Mouse (Mus musculus) liver, postnatal 0 days (tissue): ENCODE measurements around the gene Tmem121. TPM values are rescaled to one million over a fixed set of nuclear protein-coding genes. Genes with fewer than 3 reads are reported as not detected.

Experiments
- ATAC-seq: fragments of 200-750 bp; cut with Nextera tagmentation; 2 replicates; pipeline ENCODE4 v1.8.0; 2017; ENCODE audit warnings: mild to moderate bottlenecking, moderate library complexity
- DNase-seq: peaks from one replicate; pipeline ENCODE4 v3.0.0-alpha.2; 2016
- H3K27ac ChIP-seq: fragments of 300-500 bp; sonication (generic); 2 replicates; pipeline ENCODE4 v1.5.1; 2014; ENCODE audit warnings: antibody characterized with exemption, moderate library complexity, mild to moderate bottlenecking, low read depth
- H3K27me3 ChIP-seq: fragments of 300-500 bp; sonication (generic); 2 replicates; pipeline ENCODE4 v1.6.1; 2014; ENCODE audit warnings: low read length, control low read depth, mixed read lengths; ENCODE audit not compliant: insufficient read depth
- H3K36me3 ChIP-seq: fragments of 300-500 bp; sonication (generic); replicated peaks from 2 replicates; pipeline ENCODE4 v1.6.1; 2014; ENCODE audit warnings: mild to moderate bottlenecking, control low read depth, low read length, moderate library complexity, mixed read lengths; ENCODE audit not compliant: insufficient read depth
- H3K4me1 ChIP-seq: fragments of 300-500 bp; sonication (generic); 2 replicates; pipeline ENCODE4 v1.6.1; 2014; ENCODE audit warnings: antibody characterized with exemption, mild to moderate bottlenecking, control low read depth; ENCODE audit not compliant: insufficient read depth
- H3K4me2 ChIP-seq: fragments of 300-500 bp; sonication (generic); 2 replicates; pipeline ENCODE4 v1.6.1; 2014; ENCODE audit warnings: low read depth, mild to moderate bottlenecking, low read length, moderate library complexity, mixed read lengths
- H3K4me3 ChIP-seq: fragments of 300-500 bp; sonication (generic); 2 replicates; pipeline ENCODE4 v1.5.1; 2014; ENCODE audit warnings: low read depth, low read length
- H3K9ac ChIP-seq: fragments of 300-500 bp; sonication (generic); replicated peaks from 2 replicates; pipeline ENCODE4 v1.6.1; 2014; ENCODE audit warnings: mild to moderate bottlenecking, moderate library complexity
- H3K9me3 ChIP-seq: fragments of 300-500 bp; sonication (generic); 2 replicates; pipeline ENCODE4 v1.6.1; 2016; ENCODE audit warnings: mild to moderate bottlenecking, control low read depth, low read length, mixed read lengths
- CTCF ChIP-seq: sonication (generic); IDR thresholded peaks from 2 replicates; pipeline ENCODE4 v1.5.1; 2016; ENCODE audit warnings: antibody characterized with exemption, low read depth
- EP300 ChIP-seq: IDR thresholded peaks from 2 replicates; pipeline ENCODE4 v1.6.1; 2016; ENCODE audit warnings: antibody characterized with exemption, low read depth, mild to moderate bottlenecking
- WGBS: fragments of 180-500 bp; shearing (Covaris S2); extraction: QIAGEN DNeasy Blood & Tissue Kit; methylation state at CpG from one replicate; pipeline ENCODE4 v1.1.7; 2014; ENCODE audit not compliant: insufficient replicate concordance; 5-methylcytosine and 5-hydroxymethylcytosine counted together
- polyA plus RNA-seq: library from polyadenylated mRNA; unstranded; fragments of >200 nt; fragmentation: Nextera tagmentation; extraction: Ambion mirVana; gene quantifications from 2 replicates; pipeline ENCODE4 v1.2.1, GENCODE M21; 2015

The Tmem121 gene
- polyA plus RNA-seq, 1 experiment from 2014 or later = 0.21 TPM

DNA sequence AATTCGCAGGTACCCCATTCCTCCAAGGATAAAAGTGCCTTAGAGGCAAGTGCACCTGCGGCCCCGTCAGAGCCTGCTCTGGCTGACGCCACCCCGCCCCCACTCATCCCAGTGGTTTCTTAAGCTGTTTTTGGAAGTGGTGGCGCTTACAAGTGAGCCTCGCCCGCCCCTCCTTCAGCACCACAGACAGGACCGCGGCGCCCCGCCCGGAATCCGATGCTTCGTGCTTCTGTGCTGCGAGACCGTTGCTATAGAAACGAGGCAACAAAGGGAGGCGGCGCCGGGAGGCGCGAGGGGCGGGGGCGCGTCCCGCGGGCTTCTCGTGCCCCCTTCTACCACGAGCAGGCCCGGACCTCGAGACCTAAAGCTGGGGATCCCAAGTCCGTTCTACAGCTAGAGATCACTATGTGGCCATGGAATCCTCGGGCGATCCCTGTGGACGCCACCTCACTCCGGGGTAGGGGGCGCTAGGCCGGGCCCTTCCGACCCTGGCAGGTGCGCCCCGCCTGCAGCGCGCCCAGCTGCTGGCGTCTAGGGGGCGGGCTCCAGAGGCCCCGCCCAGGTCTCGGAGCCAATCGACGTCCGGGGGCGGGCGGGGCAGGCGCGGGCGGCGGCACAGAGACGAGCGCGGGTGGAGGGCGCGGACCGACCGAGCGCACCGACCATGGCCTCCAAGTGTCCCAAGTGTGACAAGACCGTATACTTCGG is 45.7 kb upstream of the Tmem121 start, which contains the start of gene Crip2:
Gene Crip2 (plus strand): TSS at position 329 of the 708 bp plus-strand sequence.
- peaks cover 31% of the 10 kb centered on the region for H3K27me3 ChIP-seq
- H3K27ac ChIP-seq = peak within 1 kb of the TSS; percentile 74
- peaks cover 29% of the 10 kb centered on the region for H3K4me1 ChIP-seq
- under 1% methylated on average over 56 of the region's 68 CpGs for WGBS
- H3K9ac ChIP-seq = peak within 1 kb of the TSS; percentile 56
- peak; percentile 46; the same call in 1 of the 2 replicates for TF ChIP-seq CTCF
- no peak for TF ChIP-seq EP300
- H3K36me3 ChIP-seq = peaks cover 24% of the 10 kb centered on the region
- peak; percentile 88 for DNase-seq
- H3K9me3 ChIP-seq = no peaks in the 10 kb centered on the region
- ATAC-seq = peak; percentile 87
- H3K4me2 ChIP-seq = peak within 1 kb of the TSS; percentile 87
- peak within 1 kb of the TSS; percentile 50 for H3K4me3 ChIP-seq

DNA sequence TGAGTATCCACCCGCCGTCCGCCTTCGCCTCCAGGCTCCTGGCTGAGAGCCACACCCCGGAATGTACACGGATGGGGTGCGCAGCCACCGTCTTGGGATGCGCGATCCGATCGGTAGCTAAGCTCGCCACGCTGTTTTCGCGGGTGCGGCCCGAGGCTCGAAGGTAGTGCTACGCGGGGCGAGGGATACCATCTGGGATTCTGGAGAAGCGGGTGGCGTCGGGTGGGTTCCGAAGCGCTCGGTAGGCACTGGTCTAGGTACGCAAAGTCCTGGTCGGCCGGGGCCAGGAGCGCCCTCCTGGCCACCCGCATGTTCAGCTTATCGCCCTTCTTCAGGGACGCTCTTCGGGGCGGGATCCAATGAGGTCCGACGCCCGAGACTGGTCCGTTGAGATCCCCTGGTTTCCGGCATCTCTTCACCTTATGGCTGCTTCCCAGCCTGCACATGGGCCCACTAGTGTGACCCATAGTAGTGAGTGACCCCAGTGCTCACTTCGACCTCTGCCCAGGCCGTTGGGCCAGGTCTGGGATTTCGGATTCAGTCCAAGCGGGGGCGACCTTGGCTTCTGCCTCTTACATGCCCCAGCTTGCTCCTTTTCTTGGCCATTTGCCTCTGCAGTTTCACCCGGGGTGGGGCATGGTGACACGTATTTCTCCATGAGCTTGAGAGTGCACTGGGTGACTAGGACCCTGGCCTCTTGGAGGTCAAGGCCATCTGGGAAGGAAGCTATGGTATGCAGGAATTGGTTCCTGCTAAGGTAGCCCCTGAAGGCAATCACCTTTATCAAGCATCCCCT is 44.9 kb upstream of the Tmem121 start:
- peaks cover 29% of the 10 kb centered on the region for H3K4me1 ChIP-seq
- H3K27ac ChIP-seq = peak overlapping the region; percentile 74
- peak overlapping the region; percentile 56 for H3K9ac ChIP-seq
- peak; percentile 52 for ATAC-seq
- peak overlapping the region; percentile 87 for H3K4me2 ChIP-seq
- TF ChIP-seq EP300 = no peak
- TF ChIP-seq CTCF = no peak
- 2% methylated on average over 49 of the region's 49 CpGs for WGBS
- peak; percentile 62 for DNase-seq
- H3K27me3 ChIP-seq = peaks cover 31% of the 10 kb centered on the region
- H3K36me3 ChIP-seq = peaks cover 17% of the 10 kb centered on the region
- H3K9me3 ChIP-seq = no peaks in the 10 kb centered on the region
- peak overlapping the region; percentile 50 for H3K4me3 ChIP-seq

DNA sequence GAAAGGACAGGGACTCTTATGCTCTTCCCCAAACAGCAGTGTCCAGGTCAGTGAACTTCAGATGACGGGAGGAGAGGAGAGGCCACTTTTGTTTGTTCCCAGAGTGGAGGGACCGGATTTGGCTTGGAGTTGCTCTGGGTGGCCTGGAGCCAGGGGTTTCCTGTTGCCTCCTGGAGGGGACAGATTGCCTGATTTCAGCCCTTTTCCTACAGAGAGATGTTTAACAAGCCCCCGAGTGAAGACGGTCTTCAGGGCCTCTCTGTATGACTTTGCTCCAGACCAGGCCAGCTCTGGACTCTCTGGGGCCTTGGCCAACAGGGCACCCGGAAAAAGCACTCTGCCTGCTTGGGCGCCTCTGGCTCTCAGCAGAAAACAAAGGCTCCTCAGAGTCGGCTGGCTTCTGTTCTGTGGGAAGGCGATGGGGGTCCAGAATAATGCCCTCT is 44.2 kb upstream of the Tmem121 start:
- Histone ChIP-seq H3K27me3 (peaks cover 32% of the 10 kb centered on the region), H3K27ac (peak overlapping the region; percentile 74), H3K9me3 (no peaks in the 10 kb centered on the region), H3K4me1 (peaks cover 34% of the 10 kb centered on the region), H3K36me3 (peaks cover 10% of the 10 kb centered on the region), H3K9ac (peak overlapping the region; percentile 56), H3K4me2 (peak overlapping the region; percentile 87), H3K4me3 (peak overlapping the region; percentile 50)
- 23% methylated on average over 8 of the region's 8 CpGs for WGBS
- ATAC-seq (peak; percentile 12; the same call in 1 of the 2 replicates), DNase-seq (peak; percentile 59)
- TF ChIP-seq EP300 (no peak), CTCF (no peak)

DNA sequence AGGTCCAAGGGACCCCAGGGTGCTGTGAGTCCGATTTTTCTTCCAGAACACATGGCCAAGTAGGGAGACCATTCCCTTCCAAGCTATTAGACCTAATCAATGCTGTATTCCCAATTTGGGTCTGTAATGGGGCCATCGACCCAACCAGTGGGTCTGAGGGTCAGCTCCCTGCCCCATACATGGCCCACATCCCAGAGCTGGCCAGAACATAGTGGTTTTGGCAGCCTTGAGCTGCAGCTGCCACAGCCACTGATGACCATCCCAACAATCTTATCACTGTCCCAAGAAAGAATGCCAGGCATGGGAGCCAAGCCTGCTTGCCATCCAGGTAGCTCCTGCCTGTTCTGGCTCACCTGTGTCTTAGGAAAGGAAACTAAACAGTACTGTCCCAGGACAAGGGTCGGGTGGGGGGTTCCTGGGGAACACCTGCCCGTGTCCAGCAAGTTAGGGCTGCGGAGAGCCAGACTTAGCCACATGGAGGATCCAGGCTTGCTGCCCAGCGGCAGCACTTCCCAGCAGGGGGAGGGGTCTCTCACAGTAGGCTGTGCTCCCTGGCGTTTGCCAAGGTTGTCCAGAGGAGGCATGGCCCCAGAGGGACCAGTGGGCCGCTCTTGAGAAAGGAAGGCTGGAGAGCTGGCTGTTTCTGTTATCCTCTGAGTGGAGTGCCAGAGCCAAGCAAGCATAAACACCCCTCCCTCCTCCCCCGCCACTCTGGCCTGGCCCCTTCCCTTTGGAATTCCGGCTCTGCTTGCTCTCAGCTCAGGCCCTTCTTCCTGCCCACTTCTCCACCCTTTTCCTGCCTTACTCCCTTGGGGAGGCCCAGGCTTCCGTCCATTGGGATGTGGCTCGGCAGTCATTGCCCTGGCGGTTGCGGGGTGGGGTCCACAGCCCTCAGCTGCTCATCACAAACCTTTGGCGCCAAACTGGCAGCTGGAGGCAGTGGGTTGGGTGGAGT is 43.4 kb upstream of the Tmem121 start:
- H3K9me3 ChIP-seq = no peaks in the 10 kb centered on the region
- peaks cover 34% of the 10 kb centered on the region for H3K27me3 ChIP-seq
- peak overlapping the region; percentile 74 for H3K27ac ChIP-seq
- ATAC-seq (no peak), DNase-seq (peak; percentile 52)
- H3K4me1 ChIP-seq = peaks cover 40% of the 10 kb centered on the region
- 28% methylated on average over 14 of the region's 15 CpGs for WGBS
- H3K36me3 ChIP-seq = 0 out of 2 replicates have a peak, but pooled peaks cover 3% of the 10 kb centered on the region
- peak overlapping the region; percentile 87 for H3K4me2 ChIP-seq
- peak overlapping the region; percentile 56 for H3K9ac ChIP-seq
- H3K4me3 ChIP-seq = peak overlapping the region; percentile 50; the same call in 1 of the 2 replicates
- no peak for TF ChIP-seq EP300
- no peak for TF ChIP-seq CTCF

DNA sequence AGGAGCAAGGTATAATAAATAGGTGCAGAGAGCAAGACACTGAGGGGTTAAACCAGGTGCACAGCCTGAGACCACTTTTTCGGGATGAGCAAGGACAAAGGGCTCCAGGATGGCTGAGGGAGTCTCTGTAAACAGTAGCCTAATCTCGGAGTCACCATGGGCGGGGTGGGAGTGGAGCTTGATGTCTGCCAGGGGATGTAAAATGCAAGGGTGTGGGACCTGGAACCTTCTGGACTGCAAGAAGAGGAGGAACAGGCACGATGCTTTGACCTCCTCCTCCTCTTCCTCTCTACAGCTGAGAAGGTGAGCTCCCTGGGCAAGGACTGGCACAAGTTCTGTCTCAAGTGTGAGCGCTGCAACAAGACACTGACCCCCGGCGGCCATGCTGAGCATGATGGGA is 42.6 kb upstream of the Tmem121 start:
- Histone ChIP-seq H3K27me3 (peaks cover 34% of the 10 kb centered on the region), H3K4me1 (peaks cover 45% of the 10 kb centered on the region), H3K4me2 (peak overlapping the region; percentile 30), H3K4me3 (no peak overlapping the region), H3K9me3 (no peaks in the 10 kb centered on the region), H3K9ac (no peak overlapping the region), H3K27ac (peak overlapping the region; percentile 16; the same call in 1 of the 2 replicates), H3K36me3 (0 out of 2 replicates have a peak, but pooled peaks cover 3% of the 10 kb centered on the region)
- no peak for DNase-seq
- no peak for TF ChIP-seq EP300
- 0 out of 2 replicates have a peak, but pooled peaks have one; percentile 13 for TF ChIP-seq CTCF
- no peak for ATAC-seq
- 45% methylated on average over 7 of the region's 7 CpGs for WGBS
